Mouse (Mus musculus): Measurements from ENCODE around the gene Prss12.

Prss12 gene

GRCm38 (mm10) chr3:123446708-123447537, at the start of gene Prss12:
Prss12 (plus strand) TSS chr3:123446913.
- peak; percentile 36 to 71 for DNase-seq

GRCm38 (mm10) chr3:123397562-123398481, 48.9 kb upstream of the Prss12 start:
- no peak for DNase-seq

- no peak for DNase-seq
These were observed 41.8 kb upstream of the Prss12 start for GRCm38 (mm10) chr3:123404945-123405344.

GRCm38 (mm10) chr3:123411821-123412578, 34.7 kb upstream of the Prss12 start:
- DNase-seq: no peak

GRCm38 (mm10) chr3:123413173-123413572, 33.5 kb upstream of the Prss12 start:
- no peak for DNase-seq

- DNase-seq: no peak
These were observed 21.1 kb upstream of the Prss12 start for GRCm38 (mm10) chr3:123425647-123426046.

- DNase-seq: no peak
These were observed 18.7 kb upstream of the Prss12 start for GRCm38 (mm10) chr3:123428005-123428404.

- no peak for DNase-seq
These were observed 16.9 kb upstream of the Prss12 start for GRCm38 (mm10) chr3:123429597-123430458.

- no peak for DNase-seq
These were observed 14.6 kb upstream of the Prss12 start for GRCm38 (mm10) chr3:123431951-123432674.

- no peak for DNase-seq
These were observed 13.4 kb upstream of the Prss12 start for GRCm38 (mm10) chr3:123433362-123433761.

GRCm38 (mm10) chr3:123437608-123438007, 9.1 kb upstream of the Prss12 start:
- DNase-seq: no peak

- no peak for DNase-seq
These were observed 6.2 kb upstream of the Prss12 start for GRCm38 (mm10) chr3:123440490-123440889.

GRCm38 (mm10) chr3:123444466-123444865, 2.2 kb upstream of the Prss12 start:
- DNase-seq: no peak

GRCm38 (mm10) chr3:123447538-123448059, 886 bp downstream of the Prss12 start:
- DNase-seq: peak; percentile 9 to 49

- DNase-seq: peak in 1 of 2 experiments; percentile 7
These were observed 1.4 kb downstream of the Prss12 start for GRCm38 (mm10) chr3:123448096-123448495.

GRCm38 (mm10) chr3:123450107-123450506, 3.4 kb downstream of the Prss12 start:
- no peak for DNase-seq

- DNase-seq: no peak
These were observed 6.2 kb downstream of the Prss12 start for GRCm38 (mm10) chr3:123452904-123453303.

- no peak for DNase-seq
These were observed 12.8 kb downstream of the Prss12 start for GRCm38 (mm10) chr3:123459492-123459891.

GRCm38 (mm10) chr3:123460436-123460835, 13.7 kb downstream of the Prss12 start:
- no peak for DNase-seq

- DNase-seq: no peak
These were observed 15.6 kb downstream of the Prss12 start for GRCm38 (mm10) chr3:123462264-123462663.

GRCm38 (mm10) chr3:123476833-123477232, 30.1 kb downstream of the Prss12 start:
- DNase-seq: no peak

Data from kidney, postnatal 25 days (tissue).